Mouse (Mus musculus) forebrain, embryonic 16.5 days (tissue): Measurements from ENCODE around the gene Arl2. TPM values are rescaled to one million over a fixed set of nuclear protein-coding genes. Genes with fewer than 3 reads are reported as not detected.
A peak's percentile ranks its signal among the peaks of the same experiment; 100 is the strongest.
"Not testable (repeated sequence)": the region's sequence is repeated elsewhere in the genome, so short reads cannot be mapped to it uniquely, and the experiment has no call there.

Experiments
- ATAC-seq: fragments of 200-750 bp; cut with Nextera tagmentation; 2 replicates; pipeline ENCODE4 v1.8.0; 2017; ENCODE audit warnings: mild to moderate bottlenecking, moderate library complexity
- H3K27ac ChIP-seq: fragments of 300-500 bp; sonication (generic); 2 replicates; pipeline ENCODE4 v1.5.1; 2014; ENCODE audit warnings: low read length, control low read depth
- H3K27me3 ChIP-seq: fragments of 300-500 bp; sonication (generic); replicated peaks from 2 replicates; pipeline ENCODE4 v1.6.1; 2014; ENCODE audit warnings: low read length; ENCODE audit not compliant: control insufficient read depth, insufficient read depth
- H3K36me3 ChIP-seq: fragments of 300-500 bp; sonication (generic); 2 replicates; pipeline ENCODE4 v1.6.1; 2014; ENCODE audit not compliant: control insufficient read depth, insufficient read depth
- H3K4me1 ChIP-seq: fragments of 300-500 bp; sonication (generic); replicated peaks from 2 replicates; pipeline ENCODE4 v1.6.1; 2014; ENCODE audit warnings: low read length; ENCODE audit not compliant: control insufficient read depth, insufficient read depth
- H3K4me2 ChIP-seq: fragments of 300-500 bp; sonication (generic); 2 replicates; pipeline ENCODE4 v1.6.1; 2014; ENCODE audit warnings: mild to moderate bottlenecking, low read length, control low read depth
- H3K4me3 ChIP-seq: fragments of 300-500 bp; sonication (generic); replicated peaks from 2 replicates; pipeline ENCODE4 v1.5.1; 2014; ENCODE audit warnings: mild to moderate bottlenecking, low read length, control low read depth
- H3K9ac ChIP-seq: fragments of 300-500 bp; sonication (generic); replicated peaks from 2 replicates; pipeline ENCODE4 v1.6.1; 2014; ENCODE audit warnings: low read depth, low read length, control low read depth
- H3K9me3 ChIP-seq: fragments of 300-500 bp; sonication (generic); 2 replicates; pipeline ENCODE4 v1.6.1; 2016; ENCODE audit warnings: low read length; ENCODE audit not compliant: control insufficient read depth
- WGBS: fragments of 180-500 bp; shearing (Covaris S2); extraction: QIAGEN DNeasy Blood & Tissue Kit; methylation state at CpG from one replicate; pipeline ENCODE4 v1.1.7; 2014; 5-methylcytosine and 5-hydroxymethylcytosine counted together
- polyA plus RNA-seq: library from polyadenylated mRNA; unstranded; fragments of >200 nt; fragmentation: Nextera tagmentation; extraction: Ambion mirVana; gene quantifications from 2 replicates; pipeline ENCODE4 v1.2.1, GENCODE M21; 2015

Gene Arl2
- polyA plus RNA-seq, 1 experiment from 2014 or later = 92.6 TPM

- 60% methylated on average over 8 of the region's 8 CpGs for WGBS
- no peak overlapping the region for H3K4me2 ChIP-seq
- H3K4me1 ChIP-seq = no peaks in the 10 kb centered on the region
- H3K9me3 ChIP-seq = no peaks in the 10 kb centered on the region
- H3K36me3 ChIP-seq = no peaks in the 10 kb centered on the region
- H3K27me3 ChIP-seq = no peaks in the 10 kb centered on the region
- H3K9ac ChIP-seq = no peak overlapping the region
- H3K4me3 ChIP-seq = no peak overlapping the region
- no peak for ATAC-seq
- no peak overlapping the region for H3K27ac ChIP-seq
Measured at GRCm38 (mm10) chr19:6156372-6156771, 15.0 kb upstream of the Arl2 start.

GRCm38 (mm10) chr19:6155174-6155573 is 13.8 kb upstream of the Arl2 start:
- 86% methylated on average over 9 of the region's 9 CpGs for WGBS
- no peak for ATAC-seq

GRCm38 (mm10) chr19:6144842-6145241 is 3.5 kb upstream of the Arl2 start:
- WGBS = 83% methylated on average over 5 of the region's 5 CpGs
- Histone ChIP-seq H3K4me3 (no peak overlapping the region), H3K36me3 (no peaks in the 10 kb centered on the region), H3K27ac (no peak overlapping the region), H3K27me3 (no peaks in the 10 kb centered on the region), H3K4me2 (no peak overlapping the region), H3K9me3 (no peaks in the 10 kb centered on the region), H3K9ac (no peak overlapping the region), H3K4me1 (peaks cover 11% of the 10 kb centered on the region)
- ATAC-seq = no peak

More at GRCm38 (mm10) chr19:6155174-6155573, 13.8 kb upstream of the Arl2 start:
- Histone ChIP-seq H3K9ac (no peak overlapping the region), H3K27ac (no peak overlapping the region), H3K27me3 (no peaks in the 10 kb centered on the region), H3K4me3 (no peak overlapping the region), H3K4me2 (no peak overlapping the region), H3K36me3 (no peaks in the 10 kb centered on the region), H3K4me1 (no peaks in the 10 kb centered on the region), H3K9me3 (no peaks in the 10 kb centered on the region)

- Histone ChIP-seq H3K4me1 (peaks cover 19% of the 10 kb centered on the region), H3K9ac (peak within 1 kb of the TSS; percentile 94), H3K4me3 (peak within 1 kb of the TSS; percentile 73), H3K27ac (peak within 1 kb of the TSS; percentile 95), H3K9me3 (no peaks in the 10 kb centered on the region), H3K4me2 (peak within 1 kb of the TSS; percentile 72), H3K27me3 (no peaks in the 10 kb centered on the region), H3K36me3 (peaks cover 2% of the 10 kb centered on the region; the same call in 1 of the 2 replicates)
- WGBS = 1% methylated on average over 60 of the region's 68 CpGs
- ATAC-seq = peak; percentile 94
Measured at GRCm38 (mm10) chr19:6140678-6141393, 512 bp downstream of the Arl2 start, which contains the start of gene Batf2. TSS of gene Batf2 (plus strand) at chr19:6140983.

GRCm38 (mm10) chr19:6140374-6140677 is 1.0 kb downstream of the Arl2 start:
- peaks cover 7% of the 10 kb centered on the region; the same call in 1 of the 2 replicates for H3K36me3 ChIP-seq
- whole genome bisulfite sequencing = 6% methylated on average over 16 of the region's 16 CpGs
- no peaks in the 10 kb centered on the region for H3K9me3 ChIP-seq
- peak overlapping the region; percentile 95 for H3K27ac ChIP-seq
- peak overlapping the region; percentile 94 for H3K9ac ChIP-seq
- no peaks in the 10 kb centered on the region for H3K27me3 ChIP-seq
- H3K4me1 ChIP-seq = peaks cover 19% of the 10 kb centered on the region
- no peak for ATAC-seq
- H3K4me3 ChIP-seq = peak overlapping the region; percentile 73
- H3K4me2 ChIP-seq = peak overlapping the region; percentile 72

GRCm38 (mm10) chr19:6139701-6140100 is 1.6 kb downstream of the Arl2 start:
- no peaks in the 10 kb centered on the region for H3K9me3 ChIP-seq
- ATAC-seq = no peak
- H3K27me3 ChIP-seq = no peaks in the 10 kb centered on the region
- H3K27ac ChIP-seq = no peak overlapping the region
- H3K4me1 ChIP-seq = peaks cover 19% of the 10 kb centered on the region
- peak overlapping the region; percentile 73 for H3K4me3 ChIP-seq
- peak overlapping the region; percentile 94 for H3K9ac ChIP-seq
- peak overlapping the region; percentile 72 for H3K4me2 ChIP-seq
- peaks cover 7% of the 10 kb centered on the region; the same call in 1 of the 2 replicates for H3K36me3 ChIP-seq
- 92% methylated on average over 6 of the region's 6 CpGs for WGBS

GRCm38 (mm10) chr19:6136397-6136796 is 5.0 kb downstream of the Arl2 start:
- no peaks in the 10 kb centered on the region for H3K27me3 ChIP-seq
- peaks cover 7% of the 10 kb centered on the region; the same call in 1 of the 2 replicates for H3K36me3 ChIP-seq
- H3K4me1 ChIP-seq = peaks cover 13% of the 10 kb centered on the region
- H3K4me3 ChIP-seq = no peak overlapping the region
- no peak overlapping the region for H3K9ac ChIP-seq
- no peaks in the 10 kb centered on the region for H3K9me3 ChIP-seq
- ATAC-seq = no peak
- H3K4me2 ChIP-seq = no peak overlapping the region
- no peak overlapping the region for H3K27ac ChIP-seq
- 87% methylated on average over 3 of the region's 3 CpGs for WGBS

GRCm38 (mm10) chr19:6133197-6133596 is 8.2 kb downstream of the Arl2 start:
- H3K9ac ChIP-seq, H3K27ac ChIP-seq, H3K4me3 ChIP-seq, H3K4me2 ChIP-seq, H3K36me3 ChIP-seq, H3K9me3 ChIP-seq, ATAC-seq, H3K4me1 ChIP-seq, H3K27me3 ChIP-seq: not testable (repeated sequence)
- 65% methylated on average over 1 of the region's 1 CpGs for WGBS

- no peak overlapping the region for H3K4me2 ChIP-seq
- H3K36me3 ChIP-seq = peaks cover 7% of the 10 kb centered on the region; the same call in 1 of the 2 replicates
- no peak overlapping the region for H3K4me3 ChIP-seq
- peaks cover 3% of the 10 kb centered on the region; the same call in 1 of the 2 replicates for H3K4me1 ChIP-seq
- H3K9me3 ChIP-seq = no peaks in the 10 kb centered on the region
- H3K27me3 ChIP-seq = no peaks in the 10 kb centered on the region
- H3K9ac ChIP-seq = no peak overlapping the region
- no peak for ATAC-seq
- no peak overlapping the region for H3K27ac ChIP-seq
- WGBS = 91% methylated on average over 7 of the region's 7 CpGs
Measured at GRCm38 (mm10) chr19:6132171-6132827, 9.0 kb downstream of the Arl2 start.
